Mouse (Mus musculus) A20 (cell line): Measurements from ENCODE around the gene Uchl4.
"Not testable (repeated sequence)": the region's sequence is repeated elsewhere in the genome, so short reads cannot be mapped to it uniquely, and the experiment has no call there.

Source experiments
- DNase-seq: peaks from one replicate; pipeline ENCODE4 v3.0.0-alpha.2; 2011; ENCODE audit warnings: low read depth, low spot score

Uchl4 gene

GRCm38 (mm10) chr9:64234768-64235435 is at the start of gene Uchl4:
Gene Uchl4 (plus strand): TSS chr9:64235201.
- DNase-seq = no peak

- no peak for DNase-seq
These were observed 41.1 kb upstream of the Uchl4 start for GRCm38 (mm10) chr9:64193879-64194278.

GRCm38 (mm10) chr9:64195554-64195953 is 39.4 kb upstream of the Uchl4 start:
- no peak for DNase-seq

- DNase-seq = no peak
These were observed 37.5 kb upstream of the Uchl4 start for GRCm38 (mm10) chr9:64197524-64197923.

GRCm38 (mm10) chr9:64198068-64198762 is 36.8 kb upstream of the Uchl4 start:
- DNase-seq = no peak

GRCm38 (mm10) chr9:64198763-64199418 is 36.1 kb upstream of the Uchl4 start:
- not testable (repeated sequence) for DNase-seq

- no peak for DNase-seq
These were observed 35.1 kb upstream of the Uchl4 start for GRCm38 (mm10) chr9:64199897-64200296.

- DNase-seq = no peak
These were observed 32.7 kb upstream of the Uchl4 start for GRCm38 (mm10) chr9:64202331-64202730.

GRCm38 (mm10) chr9:64202866-64203265 is 32.1 kb upstream of the Uchl4 start:
- no peak for DNase-seq

- no peak for DNase-seq
These were observed 27.4 kb upstream of the Uchl4 start for GRCm38 (mm10) chr9:64207509-64208084.

- no peak for DNase-seq
These were observed 20.5 kb upstream of the Uchl4 start for GRCm38 (mm10) chr9:64214452-64214851.

- DNase-seq = no peak
These were observed 18.9 kb upstream of the Uchl4 start for GRCm38 (mm10) chr9:64216090-64216489.

- no peak for DNase-seq
These were observed 18.4 kb upstream of the Uchl4 start for GRCm38 (mm10) chr9:64216641-64217040.

- DNase-seq = no peak
These were observed 17.1 kb upstream of the Uchl4 start for GRCm38 (mm10) chr9:64217887-64218286.

GRCm38 (mm10) chr9:64219305-64219704 is 15.7 kb upstream of the Uchl4 start:
- no peak for DNase-seq

- DNase-seq = no peak
These were observed 15.1 kb upstream of the Uchl4 start for GRCm38 (mm10) chr9:64219772-64220420.

- no peak for DNase-seq
These were observed 14.4 kb upstream of the Uchl4 start for GRCm38 (mm10) chr9:64220603-64221002.

- DNase-seq = no peak
These were observed 13.5 kb upstream of the Uchl4 start for GRCm38 (mm10) chr9:64221480-64221879.

GRCm38 (mm10) chr9:64222098-64222497 is 12.9 kb upstream of the Uchl4 start:
- no peak for DNase-seq

GRCm38 (mm10) chr9:64225805-64226204 is 9.2 kb upstream of the Uchl4 start:
- DNase-seq = no peak

- no peak for DNase-seq
These were observed 7.3 kb upstream of the Uchl4 start for GRCm38 (mm10) chr9:64227736-64228135.

GRCm38 (mm10) chr9:64228972-64229371 is 6.0 kb upstream of the Uchl4 start:
- DNase-seq = no peak
